In genomic region chr15:86913276-86913675, GRCm38 (mm10) we compare ENCODE assay signal across 19 mouse cellular contexts.
"Had no signal": no experiment of that assay in that cellular context is flagged by ENCODE, and none has a peak within 500 bp of the region (broad histone marks: within the 10 kb centered on the region; RNA-seq: fewer than 3 reads in every experiment).

No protein-coding gene starts in this region.

- ATAC-seq: liver, postnatal 0 days; lung, postnatal 0 days; midbrain, embryonic 15.5 days had no signal

- H3K4me3 ChIP-seq: left cerebral cortex, adult 2 months; midbrain, embryonic 12.5 days; midbrain, embryonic 15.5 days; neural tube, embryonic 12.5 days; neural tube, embryonic 15.5 days; stomach, embryonic 15.5 days had no signal

- H3K4me1 ChIP-seq: midbrain, embryonic 12.5 days; midbrain, embryonic 15.5 days; neural tube, embryonic 12.5 days; neural tube, embryonic 15.5 days; stomach, embryonic 15.5 days had no signal

- H3K9ac ChIP-seq: liver, embryonic 14.5 days; liver, postnatal 0 days; lung, embryonic 14.5 days; midbrain, embryonic 12.5 days; midbrain, embryonic 15.5 days; neural tube, embryonic 12.5 days; neural tube, embryonic 15.5 days; stomach, embryonic 15.5 days had no signal

- H3K4me2 ChIP-seq: lung, embryonic 14.5 days; midbrain, embryonic 12.5 days; midbrain, embryonic 15.5 days; neural tube, embryonic 12.5 days; neural tube, embryonic 15.5 days; stomach, embryonic 15.5 days had no signal

- H3K27me3 ChIP-seq: midbrain, embryonic 12.5 days; midbrain, embryonic 15.5 days; neural tube, embryonic 12.5 days; neural tube, embryonic 15.5 days; stomach, embryonic 15.5 days had no signal

- DNase-seq: kidney, adult 2 months; kidney, postnatal 36 days; layer of hippocampus, postnatal 36 days; liver, postnatal 0 days; lung, embryonic 14.5 days; right cerebral cortex, adult 18-20 months; right cerebral cortex, postnatal 25 days; spleen, adult 18-20 months; thymus, postnatal 25 days had no signal

- H3K9me3 ChIP-seq: midbrain, embryonic 12.5 days; midbrain, embryonic 15.5 days; neural tube, embryonic 12.5 days; neural tube, embryonic 15.5 days; stomach, embryonic 15.5 days had no signal

- H3K36me3 ChIP-seq: midbrain, embryonic 12.5 days; midbrain, embryonic 15.5 days; neural tube, embryonic 12.5 days; neural tube, embryonic 15.5 days; stomach, embryonic 15.5 days had no signal

- H3K27ac ChIP-seq: kidney, postnatal 0 days; left cerebral cortex, adult 2 months; liver, embryonic 14.5 days; macrophage; midbrain, embryonic 12.5 days; midbrain, embryonic 15.5 days; neural tube, embryonic 12.5 days; neural tube, embryonic 15.5 days; stomach, embryonic 15.5 days had no signal
